Mouse (Mus musculus): ENCODE results near the gene Prmt8. TPM values are rescaled to one million over a fixed set of nuclear protein-coding genes. Genes with fewer than 3 reads are reported as not detected.

Prmt8 gene
- polyA plus RNA-seq, 1 experiment: 0.22 TPM

DNA sequence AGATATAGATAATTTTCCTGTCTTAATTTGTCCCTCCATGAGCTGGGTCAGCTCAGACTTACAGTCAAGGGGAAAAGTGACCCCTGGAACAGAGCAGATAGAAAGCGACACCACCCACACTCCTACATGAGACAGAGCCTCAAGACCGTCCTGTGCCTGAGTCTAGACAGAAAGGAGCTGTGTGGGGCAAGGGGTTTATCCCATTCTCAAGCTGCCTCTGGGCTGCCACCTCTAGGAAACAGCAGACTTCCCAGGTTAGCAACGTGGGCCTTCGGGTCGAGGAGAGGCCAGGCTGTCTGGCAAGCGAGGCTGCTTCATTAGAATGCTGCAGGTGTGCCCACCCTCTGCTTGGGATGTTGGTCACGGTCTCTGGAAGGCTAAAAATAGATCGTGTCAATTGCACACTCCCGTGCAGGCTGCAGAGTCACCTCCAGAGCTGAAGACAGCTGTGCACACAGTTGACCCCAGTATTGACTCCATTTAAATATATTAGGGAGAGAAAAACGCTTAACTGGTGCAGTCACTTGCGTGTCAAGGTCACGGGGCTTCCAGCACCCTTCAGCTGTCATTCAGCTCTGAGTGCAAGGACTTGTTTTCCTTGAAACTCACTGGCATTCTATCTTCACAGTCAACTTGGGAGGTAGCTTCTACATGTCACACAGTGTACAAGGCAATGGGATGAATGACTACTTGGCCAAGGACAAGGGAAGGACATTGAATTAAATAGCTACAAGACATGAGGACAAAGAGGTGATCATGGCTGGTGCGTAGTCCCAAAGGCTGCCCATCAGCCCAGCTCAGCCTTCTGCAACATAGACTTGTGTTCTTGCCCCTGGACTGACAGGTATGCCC is 33.9 kb downstream of the Prmt8 start:
- Histone ChIP-seq H3K27ac (ENCODE audit: insufficient read depth, low read length) (no peak overlapping the region), H3K9me3 (replicated peaks; ENCODE audit: control insufficient read depth, insufficient read depth, low read length, poor library complexity, severe bottlenecking) (no peaks in the 10 kb centered on the region), H3K27me3 (ENCODE audit: control insufficient read depth, insufficient read depth, low read length, poor library complexity, severe bottlenecking) (no peaks in the 10 kb centered on the region), H3K4me1 (ENCODE audit: control insufficient read depth, insufficient read depth, low read length) (peaks cover 2% of the 10 kb centered on the region), H3K9ac (ENCODE audit: low read depth, poor library complexity, severe bottlenecking) (no peak overlapping the region), H3K4me3 (ENCODE audit: low read depth, low read length) (no peak overlapping the region), H3K36me3 (ENCODE audit: control insufficient read depth, insufficient read depth, low read length, poor library complexity, severe bottlenecking) (no peaks in the 10 kb centered on the region)
- no peak for TF ChIP-seq CTCF (IDR thresholded peaks at IDR 0.05; ENCODE audit: low read depth, low read length)
- TF ChIP-seq POLR2A (IDR thresholded peaks at IDR 0.05; ENCODE audit: insufficient read depth, low read length): no peak
- TF ChIP-seq EP300 (IDR thresholded peaks at IDR 0.05; ENCODE audit: insufficient read depth, low read depth, low read length): no peak

DNA sequence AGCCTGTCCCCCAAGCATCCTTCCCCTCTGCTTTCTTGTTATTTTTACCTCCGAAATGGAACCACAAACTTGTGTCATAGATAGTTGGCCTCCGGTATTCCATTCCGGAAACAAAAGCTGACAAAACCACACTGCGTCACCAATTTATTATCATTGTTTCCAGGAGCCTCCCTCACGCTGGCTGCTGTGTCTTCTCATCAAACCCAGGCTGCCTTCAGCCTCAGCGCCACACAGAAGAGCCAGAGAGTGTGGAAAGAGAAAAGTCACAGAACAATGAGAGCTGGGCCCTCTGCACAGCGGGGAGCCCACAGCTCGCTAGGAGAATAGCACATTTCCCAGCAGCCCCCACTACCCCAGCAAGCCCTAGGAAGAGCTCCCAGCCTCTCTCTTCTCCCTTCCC is 46.1 kb downstream of the Prmt8 start:
- Histone ChIP-seq H3K27ac (ENCODE audit: insufficient read depth, low read length) (no peak overlapping the region), H3K27me3 (ENCODE audit: control insufficient read depth, insufficient read depth, low read length, poor library complexity, severe bottlenecking) (no peaks in the 10 kb centered on the region), H3K4me3 (ENCODE audit: low read depth, low read length) (no peak overlapping the region), H3K36me3 (ENCODE audit: control insufficient read depth, insufficient read depth, low read length, poor library complexity, severe bottlenecking) (no peaks in the 10 kb centered on the region), H3K9ac (ENCODE audit: low read depth, poor library complexity, severe bottlenecking) (no peak overlapping the region), H3K9me3 (replicated peaks; ENCODE audit: control insufficient read depth, insufficient read depth, low read length, poor library complexity, severe bottlenecking) (no peaks in the 10 kb centered on the region), H3K4me1 (ENCODE audit: control insufficient read depth, insufficient read depth, low read length) (peaks cover 2% of the 10 kb centered on the region)
- TF ChIP-seq POLR2A (IDR thresholded peaks at IDR 0.05; ENCODE audit: insufficient read depth, low read length): no peak
- TF ChIP-seq EP300 (IDR thresholded peaks at IDR 0.05; ENCODE audit: insufficient read depth, low read depth, low read length): no peak
- TF ChIP-seq CTCF (IDR thresholded peaks at IDR 0.05; ENCODE audit: low read depth, low read length): no peak

DNA sequence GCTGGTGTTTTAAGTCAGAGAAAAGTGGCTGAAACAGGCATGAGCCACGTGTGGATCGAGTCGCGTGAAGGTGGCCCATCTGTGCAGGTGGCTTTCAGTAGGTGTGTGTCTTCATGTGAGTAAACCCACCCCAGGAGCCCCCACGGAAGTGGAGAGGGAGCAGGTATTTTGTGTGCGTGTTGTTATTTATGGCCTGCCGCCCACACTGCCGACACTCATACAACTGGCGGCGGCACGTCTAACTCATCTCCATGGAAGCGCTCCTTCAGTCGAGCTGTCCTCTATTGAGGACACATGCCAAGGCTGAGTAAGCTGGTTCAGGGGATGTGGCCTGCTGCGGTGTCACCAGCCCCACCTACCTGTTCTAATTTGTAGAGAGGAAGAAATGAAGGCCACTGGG is 49.4 kb downstream of the Prmt8 start:
- Histone ChIP-seq H3K9ac (ENCODE audit: low read depth, poor library complexity, severe bottlenecking) (no peak overlapping the region), H3K27me3 (ENCODE audit: control insufficient read depth, insufficient read depth, low read length, poor library complexity, severe bottlenecking) (no peaks in the 10 kb centered on the region), H3K4me3 (ENCODE audit: low read depth, low read length) (no peak overlapping the region), H3K4me1 (ENCODE audit: control insufficient read depth, insufficient read depth, low read length) (peaks cover 2% of the 10 kb centered on the region), H3K9me3 (replicated peaks; ENCODE audit: control insufficient read depth, insufficient read depth, low read length, poor library complexity, severe bottlenecking) (no peaks in the 10 kb centered on the region), H3K27ac (ENCODE audit: insufficient read depth, low read length) (no peak overlapping the region), H3K36me3 (ENCODE audit: control insufficient read depth, insufficient read depth, low read length, poor library complexity, severe bottlenecking) (no peaks in the 10 kb centered on the region)
- no peak for TF ChIP-seq CTCF (IDR thresholded peaks at IDR 0.05; ENCODE audit: low read depth, low read length)
- no peak for TF ChIP-seq EP300 (IDR thresholded peaks at IDR 0.05; ENCODE audit: insufficient read depth, low read depth, low read length)
- no peak for TF ChIP-seq POLR2A (IDR thresholded peaks at IDR 0.05; ENCODE audit: insufficient read depth, low read length)

DNA sequence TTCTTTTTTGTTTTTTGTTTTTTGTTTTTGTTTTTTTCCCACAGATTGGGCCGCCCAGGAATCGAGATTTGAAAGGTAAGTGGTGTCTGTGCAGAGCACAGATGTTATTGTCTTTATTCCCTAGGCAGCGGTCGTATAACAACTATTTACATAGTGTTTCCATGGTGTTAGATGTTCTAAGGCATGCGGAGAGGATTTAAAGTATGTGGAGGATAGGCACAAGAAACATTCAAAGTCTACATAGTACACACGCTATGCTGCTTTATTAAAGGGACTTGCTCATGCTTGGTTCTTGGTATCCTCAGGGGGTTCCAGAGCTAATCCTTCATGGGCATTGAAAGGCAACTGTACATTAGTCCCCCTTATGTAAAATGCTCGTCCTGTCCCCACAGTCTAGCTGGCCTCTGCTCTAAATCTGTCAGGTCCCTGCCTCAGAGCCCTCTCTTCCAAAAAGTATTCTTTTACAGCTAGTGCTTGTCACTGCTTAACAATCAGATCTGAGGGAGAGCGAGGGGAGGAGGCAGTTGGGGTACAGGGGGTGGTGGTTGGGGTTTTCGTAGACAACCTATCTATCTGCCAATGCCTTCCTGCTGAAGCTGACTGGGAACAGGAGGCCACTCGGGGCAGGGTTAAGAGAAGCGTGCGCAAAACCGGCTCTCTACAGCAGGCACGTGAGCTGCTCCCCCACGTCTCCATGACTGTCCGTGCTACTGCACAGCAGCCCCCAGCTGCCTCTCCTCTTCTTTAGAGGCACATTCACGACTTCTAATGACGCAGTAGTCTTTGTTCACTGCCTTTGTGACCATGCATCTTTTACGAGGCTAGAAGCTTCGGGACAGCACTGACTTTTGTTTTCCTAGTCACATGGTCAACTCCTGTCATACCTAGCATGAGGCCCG is 51.8 kb downstream of the Prmt8 start:
- no peak overlapping the region for H3K4me3 ChIP-seq (ENCODE audit: low read depth, low read length)
- H3K4me1 ChIP-seq (ENCODE audit: control insufficient read depth, insufficient read depth, low read length): no peaks in the 10 kb centered on the region
- no peaks in the 10 kb centered on the region for H3K27me3 ChIP-seq (ENCODE audit: control insufficient read depth, insufficient read depth, low read length, poor library complexity, severe bottlenecking)
- H3K27ac ChIP-seq (ENCODE audit: insufficient read depth, low read length): no peak overlapping the region
- no peaks in the 10 kb centered on the region for H3K36me3 ChIP-seq (ENCODE audit: control insufficient read depth, insufficient read depth, low read length, poor library complexity, severe bottlenecking)
- no peak overlapping the region for H3K9ac ChIP-seq (ENCODE audit: low read depth, poor library complexity, severe bottlenecking)
- TF ChIP-seq EP300 (IDR thresholded peaks at IDR 0.05; ENCODE audit: insufficient read depth, low read depth, low read length): no peak
- no peak for TF ChIP-seq POLR2A (IDR thresholded peaks at IDR 0.05; ENCODE audit: insufficient read depth, low read length)
- no peak for TF ChIP-seq CTCF (IDR thresholded peaks at IDR 0.05; ENCODE audit: low read depth, low read length)
- H3K9me3 ChIP-seq (replicated peaks; ENCODE audit: control insufficient read depth, insufficient read depth, low read length, poor library complexity, severe bottlenecking): peaks cover 4% of the 10 kb centered on the region; the same call in 1 of the 2 replicates

DNA sequence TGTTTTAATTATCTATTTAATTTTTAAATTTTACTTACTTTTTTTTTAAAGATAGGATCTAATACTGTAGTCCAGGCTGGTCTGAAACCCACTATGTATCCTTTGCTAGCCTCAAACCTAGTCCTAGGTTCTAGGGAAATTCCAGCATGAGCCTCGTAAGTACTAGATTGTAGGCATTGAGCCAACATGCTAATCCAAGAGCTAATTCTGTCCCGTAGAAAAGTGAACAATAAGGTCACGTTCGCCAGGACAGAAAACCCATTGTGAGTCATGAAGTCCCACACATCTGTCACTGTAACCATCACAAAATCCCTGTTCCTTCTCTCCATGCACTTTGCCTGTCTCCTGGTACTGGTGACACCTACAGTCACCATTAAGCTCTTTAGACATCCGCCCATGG is 53.8 kb downstream of the Prmt8 start:
- no peak overlapping the region for H3K4me3 ChIP-seq (ENCODE audit: low read depth, low read length)
- no peaks in the 10 kb centered on the region for H3K36me3 ChIP-seq (ENCODE audit: control insufficient read depth, insufficient read depth, low read length, poor library complexity, severe bottlenecking)
- TF ChIP-seq EP300 (IDR thresholded peaks at IDR 0.05; ENCODE audit: insufficient read depth, low read depth, low read length) (no peak), POLR2A (IDR thresholded peaks at IDR 0.05; ENCODE audit: insufficient read depth, low read length) (no peak), CTCF (IDR thresholded peaks at IDR 0.05; ENCODE audit: low read depth, low read length) (no peak)
- no peaks in the 10 kb centered on the region for H3K4me1 ChIP-seq (ENCODE audit: control insufficient read depth, insufficient read depth, low read length)
- H3K27ac ChIP-seq (ENCODE audit: insufficient read depth, low read length): no peak overlapping the region
- no peaks in the 10 kb centered on the region for H3K27me3 ChIP-seq (ENCODE audit: control insufficient read depth, insufficient read depth, low read length, poor library complexity, severe bottlenecking)
- H3K9me3 ChIP-seq (replicated peaks; ENCODE audit: control insufficient read depth, insufficient read depth, low read length, poor library complexity, severe bottlenecking): peaks cover 6% of the 10 kb centered on the region; the same call in 1 of the 2 replicates
- H3K9ac ChIP-seq (ENCODE audit: low read depth, poor library complexity, severe bottlenecking): no peak overlapping the region

Data from ES-Bruce4 (cell line).